Mouse (Mus musculus): ENCODE data around the gene Sde2. TPM values are rescaled to one million over a fixed set of nuclear protein-coding genes. Genes with fewer than 3 reads are reported as not detected.
"Not testable (repeated sequence)": the region's sequence is repeated elsewhere in the genome, so short reads cannot be mapped to it uniquely, and the experiment has no call there.

The Sde2 gene
- polyA plus RNA-seq, 1 experiment, result 6.5 TPM

- 77% methylated on average over 4 of the region's 4 CpGs for WGBS
- no peak for DNase-seq (ENCODE audit: low read depth, low spot score)
Observed at GRCm38 (mm10) chr1:180877466-180877865, 26.5 kb downstream of the Sde2 start.

GRCm38 (mm10) chr1:180881768-180882167 lies 30.8 kb downstream of the Sde2 start:
- 50% methylated on average over 3 of the region's 3 CpGs for WGBS
- DNase-seq (ENCODE audit: low read depth, low spot score), result no peak

GRCm38 (mm10) chr1:180883731-180884130 lies 32.8 kb downstream of the Sde2 start:
- 66% methylated on average over 7 of the region's 7 CpGs for WGBS

GRCm38 (mm10) chr1:180884484-180884883 lies 33.6 kb downstream of the Sde2 start:
- no peak for DNase-seq (ENCODE audit: low read depth, low spot score)
- WGBS, result 84% methylated on average over 9 of the region's 9 CpGs

More at GRCm38 (mm10) chr1:180883731-180884130, 32.8 kb downstream of the Sde2 start:
- no peak for DNase-seq (ENCODE audit: low read depth, low spot score)

GRCm38 (mm10) chr1:180888556-180889042 lies 37.7 kb downstream of the Sde2 start:
- 5% methylated on average over 13 of the region's 13 CpGs for WGBS
- no peak for DNase-seq (ENCODE audit: low read depth, low spot score)

- DNase-seq (ENCODE audit: low read depth, low spot score), result no peak
- WGBS, result 76% methylated on average over 7 of the region's 7 CpGs
Observed at GRCm38 (mm10) chr1:180889172-180889571, 38.2 kb downstream of the Sde2 start.

- 61% methylated on average over 6 of the region's 6 CpGs for WGBS
- no peak for DNase-seq (ENCODE audit: low read depth, low spot score)
Observed at GRCm38 (mm10) chr1:180889841-180890240, 38.9 kb downstream of the Sde2 start.

GRCm38 (mm10) chr1:180892808-180893207 lies 41.9 kb downstream of the Sde2 start, which contains the start of gene Lefty2:
TSS of gene Lefty2 (plus strand) at chr1:180893108.
- WGBS, result 73% methylated on average over 10 of the region's 10 CpGs
- DNase-seq (ENCODE audit: low read depth, low spot score), result no peak

- 17% methylated on average over 45 of the region's 51 CpGs for WGBS
- not testable (repeated sequence) for DNase-seq (ENCODE audit: low read depth, low spot score)
Observed at GRCm38 (mm10) chr1:180894088-180894987, 43.4 kb downstream of the Sde2 start.

GRCm38 (mm10) chr1:180901107-180901506 lies 50.2 kb downstream of the Sde2 start:
- DNase-seq (ENCODE audit: low read depth, low spot score), result no peak
- 2% methylated on average over 4 of the region's 4 CpGs for WGBS

GRCm38 (mm10) chr1:180902915-180903314 lies 52.0 kb downstream of the Sde2 start:
- DNase-seq (ENCODE audit: low read depth, low spot score), result no peak
- 21% methylated on average over 5 of the region's 5 CpGs for WGBS

- no peak for DNase-seq (ENCODE audit: low read depth, low spot score)
- WGBS, result 17% methylated on average over 10 of the region's 10 CpGs
Observed at GRCm38 (mm10) chr1:180903666-180904038, 52.7 kb downstream of the Sde2 start.

GRCm38 (mm10) chr1:180904039-180904814 lies 53.3 kb downstream of the Sde2 start, which contains the start of gene Pycr2:
TSS of gene Pycr2 (plus strand) at chr1:180904293.
- WGBS, result under 1% methylated on average over 52 of the region's 52 CpGs

GRCm38 (mm10) chr1:180904815-180905080 lies 53.8 kb downstream of the Sde2 start:
- 7% methylated on average over 5 of the region's 5 CpGs for WGBS

More at GRCm38 (mm10) chr1:180904039-180904814, 53.3 kb downstream of the Sde2 start, which contains the start of gene Pycr2:
- peak; percentile 73 for DNase-seq (ENCODE audit: low read depth, low spot score)

GRCm38 (mm10) chr1:180905307-180905706 lies 54.4 kb downstream of the Sde2 start:
- 69% methylated on average over 6 of the region's 6 CpGs for WGBS
- no peak for DNase-seq (ENCODE audit: low read depth, low spot score)

More at GRCm38 (mm10) chr1:180904815-180905080, 53.8 kb downstream of the Sde2 start:
- no peak for DNase-seq (ENCODE audit: low read depth, low spot score)

- DNase-seq (ENCODE audit: low read depth, low spot score), result no peak
- 93% methylated on average over 17 of the region's 17 CpGs for WGBS
Observed at GRCm38 (mm10) chr1:180905876-180906275, 54.9 kb downstream of the Sde2 start.

- no peak for DNase-seq (ENCODE audit: low read depth, low spot score)
- 93% methylated on average over 24 of the region's 24 CpGs for WGBS
Observed at GRCm38 (mm10) chr1:180906461-180907147, 55.7 kb downstream of the Sde2 start.

GRCm38 (mm10) chr1:180911138-180911537 lies 60.2 kb downstream of the Sde2 start:
- DNase-seq (ENCODE audit: low read depth, low spot score), result no peak
- WGBS, result 50% methylated on average over 8 of the region's 8 CpGs

GRCm38 (mm10) chr1:180911653-180912287 lies 60.8 kb downstream of the Sde2 start:
- WGBS, result 29% methylated on average over 20 of the region's 20 CpGs
- DNase-seq (ENCODE audit: low read depth, low spot score), result peak; percentile 82

Data from large intestine, adult 2 months (tissue).